Mouse (Mus musculus) R1 (cell line): ENCODE data around the gene Sbpl.
"Not testable (repeated sequence)": the region's sequence is repeated elsewhere in the genome, so short reads cannot be mapped to it uniquely, and the experiment has no call there.

Experiments used
- DNase-seq: peaks from one replicate; pipeline ENCODE4 v3.0.0-alpha.2; 2018; ENCODE audit warnings: low read depth, low spot score

Sbpl gene

DNA sequence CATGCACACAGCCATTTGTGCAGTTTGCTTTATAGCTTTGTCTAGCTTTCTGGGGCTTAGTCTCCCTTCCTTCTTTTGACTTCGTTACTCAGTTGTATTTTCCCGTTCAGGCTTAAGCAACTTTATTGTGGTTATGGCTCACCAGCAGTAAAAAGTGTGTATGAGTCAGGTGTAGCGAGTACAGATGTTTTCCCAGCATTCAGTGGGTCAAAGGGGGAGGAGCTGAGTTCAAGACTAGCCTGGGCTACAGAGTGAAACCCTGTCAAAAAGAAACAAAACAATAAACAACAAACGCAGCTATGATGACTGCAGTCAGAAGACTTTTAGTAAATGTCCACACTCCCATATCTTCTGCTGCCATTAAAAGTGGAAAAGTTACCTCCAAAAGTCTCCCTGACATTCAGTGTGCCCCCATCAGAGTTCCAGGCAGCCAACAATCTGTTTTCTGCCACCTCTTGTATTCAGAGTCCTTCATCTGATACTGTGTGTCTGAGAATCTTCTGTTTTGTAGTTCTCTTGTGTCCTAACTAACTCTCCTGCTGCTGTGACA is 6.6 kb upstream of the Sbpl start:
- DNase-seq: no peak

DNA sequence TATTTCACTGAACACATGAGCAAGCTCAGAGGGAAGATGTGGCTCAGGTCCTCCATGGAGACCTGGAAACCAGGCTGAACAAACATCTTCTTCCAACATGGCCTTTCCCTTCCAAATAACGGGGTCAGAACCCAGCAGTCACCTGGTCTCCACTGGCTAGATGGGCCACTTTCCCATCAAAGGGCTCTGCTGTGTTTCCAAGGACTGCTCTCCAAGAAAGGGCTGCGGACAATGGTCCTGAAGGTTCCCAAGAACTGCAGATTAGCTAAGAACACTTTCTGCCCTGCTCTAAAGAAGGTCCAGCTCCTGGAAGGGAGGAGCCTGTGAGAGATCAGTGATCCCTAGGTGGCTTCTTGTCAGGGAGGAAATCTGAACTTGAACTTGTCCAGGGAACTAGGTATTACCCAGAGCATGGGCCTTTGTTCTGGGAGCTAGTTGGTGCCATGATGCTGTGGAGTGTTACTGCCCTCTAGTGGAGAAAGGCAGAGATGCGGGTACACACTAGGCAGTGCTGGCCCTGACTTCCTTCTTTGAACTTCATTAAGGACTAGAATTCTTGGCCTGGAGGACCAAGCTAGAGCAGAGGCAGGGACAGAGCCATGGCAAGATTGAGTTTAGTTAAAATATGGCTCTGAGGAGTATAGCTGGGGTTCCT is 5.1 kb upstream of the Sbpl start:
- DNase-seq: peak; percentile 84

DNA sequence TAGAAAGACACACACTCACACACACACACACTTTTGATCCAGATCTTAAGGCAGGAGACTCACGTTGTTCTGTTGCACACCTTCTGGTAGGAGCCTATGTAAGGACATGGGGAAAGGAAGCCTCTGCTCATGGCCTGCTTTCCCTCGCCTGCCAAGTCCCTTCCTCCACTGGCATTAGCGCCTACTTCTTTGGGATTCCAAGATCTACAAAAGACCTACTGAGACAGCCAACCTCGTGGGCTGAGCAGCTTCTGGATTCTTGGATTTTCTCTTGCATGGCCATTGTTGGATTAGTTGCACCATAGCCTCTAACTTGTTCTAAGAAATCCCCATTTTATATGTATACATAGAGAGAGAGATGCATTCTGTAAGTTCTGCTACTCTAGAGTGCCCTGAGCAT is 4.2 kb downstream of the Sbpl start:
- not testable (repeated sequence) for DNase-seq

DNA sequence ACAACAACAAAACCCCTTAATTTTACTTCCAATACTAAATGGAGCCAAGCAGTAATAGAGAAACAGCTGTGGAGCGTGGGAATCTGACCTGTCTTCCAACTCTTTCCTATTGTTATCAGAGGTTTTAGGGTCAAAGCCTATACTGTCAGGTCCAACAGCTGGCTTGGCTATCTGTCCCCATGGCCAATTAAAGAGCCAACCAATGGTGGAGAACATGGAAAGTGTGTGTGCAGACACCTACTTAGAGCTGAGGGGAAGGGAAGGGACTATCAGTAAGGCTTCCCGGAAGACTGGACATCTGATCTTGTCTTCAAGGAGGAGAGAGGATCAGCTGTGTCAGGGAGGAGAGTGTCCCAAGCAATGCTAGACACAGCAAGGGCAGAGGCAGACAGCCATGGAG is 6.0 kb downstream of the Sbpl start:
- DNase-seq: no peak

DNA sequence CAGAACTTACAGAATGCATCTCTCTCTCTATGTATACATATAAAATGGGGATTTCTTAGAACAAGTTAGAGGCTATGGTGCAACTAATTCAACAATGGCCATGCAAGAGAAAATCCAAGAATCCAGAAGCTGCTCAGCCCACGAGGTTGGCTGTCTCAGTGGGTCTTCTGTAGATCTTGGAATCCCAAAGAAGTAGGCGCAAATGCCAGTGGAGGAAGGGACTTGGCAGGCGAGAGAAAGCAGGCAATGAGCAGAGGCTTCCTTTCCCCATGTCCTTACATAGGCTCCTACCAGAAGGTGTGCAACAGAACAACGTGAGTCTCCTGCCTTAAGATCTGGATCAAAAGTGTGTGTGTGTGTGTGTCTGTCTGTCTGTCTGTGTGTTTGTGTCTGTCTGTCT is 7.6 kb downstream of the Sbpl start:
- DNase-seq: not testable (repeated sequence)

DNA sequence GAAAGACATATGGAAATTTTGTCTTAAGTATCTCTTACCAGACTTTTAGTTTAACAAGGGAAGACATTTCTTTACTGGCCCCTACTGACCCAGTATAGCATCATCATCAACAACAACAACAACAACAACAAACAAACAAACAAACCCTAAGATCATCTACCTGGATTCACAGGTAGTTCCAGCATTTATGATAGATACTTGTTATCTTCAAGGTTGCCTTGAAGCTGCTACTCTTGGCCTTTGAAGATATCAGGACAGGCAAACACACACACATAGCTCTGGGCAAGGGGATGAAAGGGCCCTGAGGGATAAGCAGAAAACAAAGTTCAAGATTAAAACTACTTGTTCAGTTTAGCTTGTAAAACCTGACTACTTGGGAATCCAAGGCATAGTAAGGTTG is 13.7 kb downstream of the Sbpl start, which contains the start of gene Sbp:
TSS of gene Sbp (plus strand) at position 301 of the 400 bp plus-strand sequence.
- DNase-seq: no peak

DNA sequence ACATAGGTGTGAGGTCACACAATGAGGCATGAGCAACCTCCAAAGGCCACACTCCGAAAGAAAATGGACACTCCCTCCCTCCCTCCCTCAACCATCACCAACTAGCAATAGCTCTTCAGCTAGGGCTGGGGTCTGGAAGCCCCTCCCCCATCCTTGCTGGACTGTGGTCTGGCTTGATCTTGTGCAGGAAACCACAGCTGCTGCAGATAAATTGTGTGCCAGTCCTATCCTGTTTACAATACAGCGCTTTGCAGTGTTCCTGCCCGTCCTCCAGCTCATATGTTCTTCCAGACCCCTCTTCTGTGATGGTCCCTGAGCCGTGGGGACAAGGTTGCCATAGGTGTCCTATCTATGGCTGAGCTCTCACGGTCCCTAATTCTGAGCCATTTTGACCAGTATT is 23.9 kb downstream of the Sbpl start:
- DNase-seq: no peak

DNA sequence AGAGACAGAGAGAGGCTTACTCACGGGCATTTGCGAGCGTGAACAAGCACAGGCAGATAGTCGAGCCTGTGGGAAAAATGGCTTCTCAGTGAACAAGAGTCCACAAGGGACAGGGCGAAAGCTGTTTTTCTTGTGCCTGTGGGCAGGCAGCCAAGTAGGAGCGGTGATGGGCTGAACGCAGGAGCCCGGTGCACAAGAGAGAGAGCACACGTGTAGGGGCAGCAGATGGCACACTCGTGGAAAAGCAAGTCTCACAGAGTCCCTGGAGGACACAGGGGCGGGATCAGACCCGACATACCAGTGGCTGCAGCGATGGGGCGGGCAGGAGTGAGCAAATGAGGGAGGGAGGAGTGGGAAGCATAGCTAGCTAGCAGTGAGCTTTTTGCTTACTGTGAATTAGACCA is 30.0 kb downstream of the Sbpl start:
- DNase-seq: peak; percentile 55

DNA sequence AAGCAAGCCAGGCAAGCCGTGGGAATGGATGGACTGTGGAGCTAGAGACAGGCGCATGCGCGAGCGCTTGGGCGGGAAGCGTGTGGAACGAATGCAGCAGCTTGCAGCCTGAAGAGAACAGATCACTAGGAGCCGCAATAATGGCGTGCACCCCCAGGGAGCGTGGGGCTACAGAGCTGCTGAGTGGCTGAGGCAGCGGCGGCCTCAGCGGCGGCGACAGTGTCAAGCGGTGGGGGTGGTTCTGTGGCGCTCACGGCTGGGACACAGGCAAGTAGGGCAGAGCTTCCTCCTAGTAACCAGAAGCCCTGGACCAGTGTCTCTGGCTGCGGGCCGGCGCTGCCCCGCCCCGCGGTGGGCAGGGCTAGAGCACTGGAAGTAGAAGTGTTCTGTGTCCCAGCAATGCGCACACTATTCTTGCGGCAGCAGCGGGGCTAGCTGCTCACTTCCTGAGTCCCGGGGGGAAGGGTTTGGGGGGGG is 30.5 kb downstream of the Sbpl start:
- DNase-seq: peak; percentile 87

DNA sequence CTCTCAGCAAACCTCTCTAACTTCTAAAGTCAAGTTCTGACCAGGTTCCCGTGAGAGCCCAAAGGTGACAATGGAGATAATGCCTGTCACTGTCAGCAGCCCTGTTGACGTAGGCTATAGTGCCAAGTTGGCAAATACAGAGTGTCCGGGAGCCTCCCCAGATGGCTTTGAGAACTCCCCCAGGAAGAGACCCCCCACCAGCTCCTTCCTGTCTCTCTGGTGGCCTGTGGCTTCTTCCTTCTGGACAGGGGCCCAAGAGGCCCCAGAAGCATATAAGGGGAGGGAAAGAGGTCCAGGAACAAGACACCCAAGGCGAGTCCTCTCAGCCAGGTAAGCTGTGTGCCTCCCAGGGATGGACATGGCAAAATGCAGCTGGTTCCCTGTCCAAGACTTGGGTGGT is 37.9 kb downstream of the Sbpl start, which contains the start of gene Dcpp3:
TSS of gene Dcpp3 (plus strand) at position 301 of the 400 bp plus-strand sequence.
- not testable (repeated sequence) for DNase-seq
